Mouse (Mus musculus) embryonic fibroblast, embryonic 13.5 days (primary cell): ENCODE measurements around the gene Tcte1. TPM values are rescaled to one million over a fixed set of nuclear protein-coding genes. Genes with fewer than 3 reads are reported as not detected.

Experiments used
- H3K27ac ChIP-seq: 2 replicates; pipeline ENCODE4 v1.5.1; 2012; ENCODE audit warnings: low read length, control low read depth, inconsistent platforms; ENCODE audit not compliant: insufficient read depth
- H3K4me1 ChIP-seq: 2 replicates; pipeline ENCODE4 v1.6.1; 2011; ENCODE audit warnings: low read length; ENCODE audit not compliant: control insufficient read depth, insufficient read depth
- H3K4me3 ChIP-seq: 2 replicates; pipeline ENCODE4 v1.5.1; 2011; ENCODE audit warnings: mild to moderate bottlenecking, control low read depth, low read length; ENCODE audit not compliant: insufficient read depth
- CTCF ChIP-seq: IDR thresholded peaks from 2 replicates; pipeline ENCODE4 v1.5.1; 2011; ENCODE audit warnings: mild to moderate bottlenecking, control low read depth, low read length, moderate library complexity, borderline replicate concordance; ENCODE audit not compliant: insufficient read depth
- POLR2A ChIP-seq: IDR thresholded peaks from 2 replicates; pipeline ENCODE4 v1.6.1; 2011; ENCODE audit warnings: low read depth, mild to moderate bottlenecking, control low read depth, low read length, moderate library complexity
- polyA plus RNA-seq: library from polyadenylated mRNA; stranded (reverse); fragments of >200 nt; gene quantifications from 2 replicates; pipeline ENCODE4 v1.2.4, GENCODE M21; 2011; ENCODE audit warnings: low read depth; ENCODE audit not compliant: missing spikeins, insufficient read length

Gene Tcte1
- polyA plus RNA-seq, 1 experiment = not detected

DNA sequence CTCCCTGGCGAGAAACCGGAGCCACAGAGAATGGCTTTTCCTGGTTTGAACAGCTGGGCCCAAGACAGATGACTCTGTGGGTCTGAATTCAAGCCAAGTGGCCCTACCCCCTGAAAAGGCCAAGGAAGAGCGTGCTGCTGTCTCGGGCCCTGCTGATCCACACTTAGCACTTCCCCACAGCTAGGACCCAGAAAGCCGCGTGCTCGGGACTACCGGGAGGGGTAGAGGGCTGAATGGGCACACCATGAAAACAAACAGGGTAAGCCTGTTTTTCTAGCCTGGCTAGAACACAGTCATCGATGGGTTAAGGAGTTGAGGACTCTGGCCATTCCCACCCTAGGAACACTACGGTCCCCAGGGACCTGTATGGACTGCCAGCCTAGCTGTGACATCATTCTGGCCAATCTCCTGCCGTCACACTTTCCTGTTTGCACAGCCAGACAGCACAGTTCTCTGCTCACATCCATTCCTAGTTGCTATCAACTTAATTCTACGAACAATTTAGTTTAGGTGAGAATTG, 57.8 kb downstream of the Tcte1 start:
- Histone ChIP-seq H3K4me1 (peaks cover 5% of the 10 kb centered on the region), H3K27ac (no peak overlapping the region)
- no peak for TF ChIP-seq CTCF
- TF ChIP-seq POLR2A = no peak

DNA sequence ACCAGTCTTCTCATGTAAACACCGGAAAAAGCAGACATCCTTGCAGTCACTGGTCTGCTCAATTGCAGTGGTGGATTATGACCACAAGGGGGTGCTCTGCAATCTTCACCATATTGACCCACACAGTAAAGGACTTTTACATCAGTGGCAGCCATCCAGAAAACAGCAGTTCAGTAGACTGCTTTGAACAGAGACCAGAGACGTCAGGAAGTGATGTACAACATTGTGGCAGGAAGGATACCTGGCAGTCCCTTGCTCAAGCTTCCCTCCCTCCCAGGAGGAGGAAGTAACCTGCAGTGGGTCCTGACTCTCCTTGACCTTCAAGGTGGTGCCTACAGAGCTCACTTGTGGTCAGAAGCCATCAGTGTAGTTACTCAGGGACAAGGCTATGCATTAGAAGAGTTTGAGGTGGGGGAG, 58.3 kb downstream of the Tcte1 start:
- H3K27ac ChIP-seq = no peak overlapping the region
- no peak overlapping the region for H3K4me3 ChIP-seq
- TF ChIP-seq CTCF (peak; percentile 30; the same call in 1 of the 2 replicates), POLR2A (no peak)
- H3K4me1 ChIP-seq = peaks cover 5% of the 10 kb centered on the region

More for the DNA sequence above, 57.8 kb downstream of the Tcte1 start:
- H3K4me3 ChIP-seq = no peak overlapping the region

DNA sequence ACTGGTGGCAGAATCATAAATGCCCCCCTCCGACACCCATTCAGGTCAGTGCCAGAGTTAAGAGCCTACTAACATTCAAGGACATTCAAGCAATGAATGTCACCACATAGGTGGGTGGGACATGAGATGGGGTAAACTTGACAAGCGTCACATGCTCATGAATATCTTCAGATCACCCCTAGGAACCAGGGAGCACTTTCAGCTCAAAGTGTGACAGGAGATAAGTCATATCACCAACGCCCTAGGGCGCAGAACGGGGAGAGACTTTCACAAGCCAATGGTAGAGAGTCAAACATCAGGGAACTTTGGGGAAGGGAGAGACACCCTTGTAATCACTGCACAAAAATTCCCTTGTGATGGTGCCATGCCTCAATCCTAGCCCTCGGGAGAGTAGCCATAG, 59.0 kb downstream of the Tcte1 start:
- H3K4me3 ChIP-seq = no peak overlapping the region

DNA sequence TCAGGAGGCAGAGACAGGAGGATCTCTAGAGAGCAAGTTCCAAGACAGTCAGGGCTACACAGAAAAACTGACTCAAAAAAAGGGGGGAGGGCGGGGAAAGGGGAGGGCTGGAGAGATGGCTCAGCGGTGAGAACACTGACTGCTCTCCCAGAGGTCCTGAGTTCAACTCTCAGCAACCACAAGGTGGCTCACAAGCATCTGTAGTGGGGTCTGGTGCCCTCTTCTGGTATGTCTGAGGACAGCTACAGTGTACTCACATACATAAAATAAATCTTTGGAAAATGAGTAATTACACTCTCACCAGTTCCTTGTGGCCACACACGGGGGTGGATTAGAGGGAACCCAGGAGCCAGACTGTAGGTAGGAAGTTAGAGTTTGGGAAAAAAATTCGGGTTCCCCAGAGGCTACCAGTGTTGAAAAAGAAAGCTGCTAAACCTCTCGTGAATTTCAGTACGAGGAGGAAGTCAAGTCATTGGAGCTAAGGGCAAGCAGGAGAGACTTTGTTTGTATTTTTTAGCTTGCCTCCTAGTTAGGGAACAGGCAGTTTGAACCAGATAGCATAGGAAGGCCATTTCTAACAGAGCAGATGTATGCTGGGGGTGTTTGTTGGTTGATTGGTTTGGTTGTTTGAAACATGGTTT, 59.6 kb downstream of the Tcte1 start:
- 0 out of 2 replicates have a peak, but pooled peaks have one; percentile 11 for TF ChIP-seq CTCF
- TF ChIP-seq POLR2A = no peak
- no peak overlapping the region for H3K27ac ChIP-seq
- peaks cover 5% of the 10 kb centered on the region for H3K4me1 ChIP-seq
- H3K4me3 ChIP-seq = no peak overlapping the region

More for the DNA sequence above, 59.0 kb downstream of the Tcte1 start:
- H3K27ac ChIP-seq = no peak overlapping the region
- TF ChIP-seq POLR2A (no peak), CTCF (no peak)
- peaks cover 5% of the 10 kb centered on the region for H3K4me1 ChIP-seq

DNA sequence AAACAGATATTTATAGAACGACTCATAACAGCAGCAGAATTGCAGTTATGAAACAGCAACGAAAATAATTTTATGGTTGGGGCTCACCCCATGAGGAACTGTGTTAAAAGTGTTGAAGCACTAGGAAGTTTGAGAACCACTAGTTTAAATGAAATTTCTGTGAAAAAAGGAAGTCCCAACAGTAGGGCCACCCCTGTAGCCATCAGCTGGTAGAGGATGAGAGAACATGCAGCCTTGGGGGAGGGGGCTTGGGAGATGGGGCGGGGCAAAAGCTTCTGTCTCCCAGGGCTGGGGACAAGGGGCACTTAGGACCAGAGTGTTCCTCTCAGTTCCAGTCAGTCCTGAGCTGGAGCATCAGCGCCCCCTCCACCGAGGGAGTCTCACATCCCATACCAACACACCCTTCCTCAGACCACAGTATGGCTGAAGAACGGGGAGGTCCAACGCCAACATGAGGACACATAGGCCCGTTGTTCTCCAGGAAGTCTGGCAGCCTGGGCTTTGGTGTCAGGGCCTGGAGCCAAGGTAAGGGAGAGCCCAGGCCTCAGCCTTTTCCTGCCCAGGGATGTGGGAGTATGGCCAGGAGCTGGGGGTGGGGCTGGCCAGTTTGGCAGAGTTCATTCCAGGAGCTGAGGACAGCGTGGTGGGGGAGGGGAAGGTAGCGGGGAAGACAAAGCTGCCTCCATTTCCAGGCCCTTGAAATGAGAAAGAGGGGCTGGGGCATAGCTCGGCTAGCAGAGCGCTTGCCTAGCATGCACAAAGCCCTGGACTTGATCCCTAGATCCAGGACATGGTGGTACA, 61.1 kb downstream of the Tcte1 start:
- Histone ChIP-seq H3K4me1 (peaks cover 5% of the 10 kb centered on the region), H3K4me3 (no peak overlapping the region), H3K27ac (peak overlapping the region; percentile 55)
- TF ChIP-seq POLR2A (no peak), CTCF (no peak)

DNA sequence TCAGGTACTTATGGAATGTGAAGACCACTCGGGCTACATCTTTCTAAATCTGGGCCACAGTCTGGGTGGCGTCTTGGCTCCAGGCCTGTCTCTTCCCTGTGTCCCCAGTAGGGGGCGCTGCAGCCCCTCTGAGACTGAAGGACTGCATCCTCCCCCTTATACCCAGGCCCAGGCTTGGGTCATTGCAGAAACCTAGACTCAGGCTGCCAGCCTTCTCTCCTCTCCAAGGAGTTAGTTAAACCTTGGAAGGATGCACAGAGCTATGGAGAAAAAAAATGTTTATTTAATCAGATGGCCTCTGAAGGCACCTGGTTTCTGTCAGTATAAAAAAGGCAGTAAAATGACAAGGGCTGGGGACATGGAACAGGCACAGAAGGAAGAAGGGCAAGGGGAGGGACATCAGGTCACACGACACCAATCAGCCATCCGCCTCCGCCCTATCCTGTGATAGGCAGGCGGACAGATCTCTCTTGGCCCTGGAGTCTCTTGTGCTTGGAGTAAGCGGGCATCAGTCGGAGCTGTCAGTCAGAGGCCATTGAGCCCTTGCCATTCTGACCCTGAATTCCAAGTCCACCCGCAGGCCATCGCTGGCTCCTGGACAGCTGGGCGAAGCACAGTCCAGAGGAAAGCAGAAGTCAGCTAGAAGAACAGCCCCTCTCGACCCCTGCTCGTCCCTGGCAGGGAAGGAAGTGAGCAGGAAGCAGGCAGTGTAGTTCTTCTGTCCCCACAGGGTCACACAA, 61.9 kb downstream of the Tcte1 start:
- H3K27ac ChIP-seq = peak overlapping the region; percentile 55
- TF ChIP-seq POLR2A = no peak
- peak; percentile 56 for TF ChIP-seq CTCF
- H3K4me3 ChIP-seq = no peak overlapping the region

DNA sequence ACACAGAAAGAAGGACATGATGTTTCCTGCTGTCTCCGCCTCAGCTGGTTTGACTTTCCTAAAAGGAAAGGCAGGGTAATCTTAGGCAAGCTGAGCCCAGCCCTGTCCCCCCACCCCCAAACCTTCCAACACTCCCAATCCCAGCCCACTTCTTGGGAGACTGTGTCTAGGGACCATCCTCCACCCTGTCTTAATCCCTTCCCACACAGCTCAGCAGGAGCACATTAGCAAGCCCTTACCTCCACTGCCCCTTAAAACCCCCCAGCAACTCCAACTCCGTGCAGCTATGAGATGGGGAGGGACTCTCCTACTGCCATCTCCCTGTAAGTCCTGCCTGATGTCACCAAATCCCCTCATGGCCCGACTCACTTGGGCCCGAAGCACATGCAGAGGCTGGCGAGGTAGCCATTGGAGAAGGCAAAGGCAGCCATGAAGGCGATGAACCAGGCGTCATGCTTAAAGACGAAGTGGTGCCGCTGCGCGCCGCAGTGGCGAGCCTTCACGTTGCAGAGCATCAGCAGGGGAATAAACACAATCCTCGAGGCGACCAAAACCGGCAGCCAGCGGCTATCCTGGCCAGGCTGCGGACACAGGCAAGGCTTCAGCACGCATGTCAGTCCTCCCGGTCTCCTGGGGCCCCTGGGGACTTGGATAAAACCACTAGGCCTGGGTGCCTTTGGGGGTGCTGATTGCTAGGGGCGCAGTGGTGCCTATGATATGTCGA, 62.7 kb downstream of the Tcte1 start:
- TF ChIP-seq POLR2A = no peak
- TF ChIP-seq CTCF = no peak
- peaks cover 5% of the 10 kb centered on the region for H3K4me1 ChIP-seq
- H3K27ac ChIP-seq = no peak overlapping the region
- no peak overlapping the region for H3K4me3 ChIP-seq

More for the DNA sequence above, 61.9 kb downstream of the Tcte1 start:
- H3K4me1 ChIP-seq = peaks cover 5% of the 10 kb centered on the region

DNA sequence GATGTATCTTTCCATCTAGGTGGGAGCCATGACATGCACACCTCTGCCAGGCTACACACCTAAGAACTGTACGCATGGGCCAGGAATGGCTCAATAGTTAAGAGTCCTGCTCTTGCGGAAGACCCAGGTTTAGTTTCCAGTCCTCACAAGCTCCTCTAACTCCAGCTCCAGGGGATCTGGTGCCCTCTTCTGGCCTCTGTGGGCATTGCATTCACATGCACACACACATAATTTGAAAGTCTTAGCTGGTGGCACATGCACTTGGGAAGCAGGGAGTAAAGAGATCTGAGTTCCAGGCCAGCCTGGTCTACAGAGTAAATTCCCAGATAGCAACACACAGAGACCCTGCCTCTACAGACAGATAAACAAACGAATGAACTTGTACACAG, 63.2 kb downstream of the Tcte1 start:
- no peak overlapping the region for H3K27ac ChIP-seq
- peaks cover 5% of the 10 kb centered on the region for H3K4me1 ChIP-seq
- TF ChIP-seq CTCF (no peak), POLR2A (no peak)
- H3K4me3 ChIP-seq = no peak overlapping the region

DNA sequence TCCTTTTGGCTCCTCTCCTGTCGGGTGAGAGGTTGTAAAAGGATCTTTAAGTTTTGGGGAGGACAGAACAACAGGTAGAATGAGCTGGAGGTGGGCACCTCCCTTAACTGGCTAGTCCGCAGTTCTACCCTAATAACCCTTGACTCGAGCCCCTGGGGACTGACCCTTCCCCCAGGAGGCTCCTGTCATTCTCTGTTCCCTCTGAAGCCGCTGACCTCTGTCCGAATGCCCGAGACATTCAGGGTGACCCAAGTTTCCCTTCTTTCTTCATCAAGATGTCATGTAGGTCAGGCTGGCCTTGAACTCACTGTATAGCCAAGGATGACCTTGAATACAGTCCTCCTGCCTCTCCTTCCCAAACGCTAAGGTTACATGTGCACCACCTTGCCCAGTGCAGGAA, 65.1 kb downstream of the Tcte1 start:
- Histone ChIP-seq H3K4me3 (no peak overlapping the region), H3K27ac (no peak overlapping the region), H3K4me1 (peaks cover 5% of the 10 kb centered on the region)
- TF ChIP-seq POLR2A (no peak), CTCF (no peak)
